Mouse (Mus musculus): Measurements from ENCODE around the gene Arid3b. TPM values are rescaled to one million over a fixed set of nuclear protein-coding genes. Genes with fewer than 3 reads are reported as not detected.
A peak's percentile ranks its signal among the peaks of the same experiment; 100 is the strongest.

Arid3b gene
- total and polyA plus RNA-seq, 3 experiments: 3.4 to 8.8 (median 5.5) TPM

DNA sequence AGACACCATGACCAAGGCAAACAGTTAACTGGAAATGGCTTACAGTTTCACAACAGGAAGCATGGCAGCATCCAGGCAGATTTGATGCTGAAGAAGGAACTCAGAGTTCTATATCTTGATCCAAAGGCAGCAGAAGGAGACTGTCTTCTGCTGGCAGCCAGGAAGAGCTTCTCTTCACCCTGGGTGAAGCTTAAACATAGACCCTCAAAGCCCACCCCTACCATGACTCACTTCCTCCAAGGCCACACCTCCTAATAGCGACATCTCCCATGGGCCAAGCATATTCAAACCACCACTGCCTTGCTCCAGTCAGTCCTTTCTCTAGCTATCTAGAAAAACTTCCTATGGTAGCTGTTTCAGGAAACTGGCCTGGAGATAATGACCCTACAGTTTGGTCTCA, 89.5 kb downstream of the Arid3b start:
- DNase-seq: no peak

DNA sequence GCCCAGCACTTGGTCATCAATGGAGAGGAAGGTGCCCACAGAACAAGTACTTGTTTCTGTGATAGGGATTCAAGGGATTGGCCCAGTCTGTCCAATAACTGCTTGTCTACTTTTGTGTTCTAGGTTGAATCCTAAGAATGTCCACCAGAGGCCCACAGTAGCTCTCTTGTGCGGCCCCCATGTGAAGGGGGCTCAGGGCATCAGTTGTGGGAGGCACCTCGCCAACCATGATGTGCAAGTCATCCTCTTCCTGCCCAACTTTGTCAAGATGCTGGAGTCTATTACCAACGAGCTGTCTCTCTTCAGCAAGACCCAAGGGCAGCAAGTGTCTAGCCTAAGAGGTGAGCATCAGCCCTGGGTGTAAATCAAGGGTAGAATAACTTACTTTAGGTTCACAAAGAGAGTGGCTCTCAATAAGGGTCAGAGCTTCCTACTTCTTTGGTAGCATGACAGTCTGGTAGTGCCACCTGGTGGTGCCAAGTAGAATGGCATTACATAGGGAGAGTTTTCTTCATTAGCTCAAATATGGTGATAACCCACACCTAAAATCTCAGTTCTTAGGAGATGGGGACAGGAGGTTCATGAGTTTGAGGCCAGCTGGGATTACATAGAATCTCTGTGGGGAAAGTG, 92.0 kb downstream of the Arid3b start:
- DNase-seq: peak; percentile 48

Other genes starting within 250 kb of the Arid3b start
- gene Ulk3, start 247.3 kb downstream of the Arid3b start, total RNA-seq (2021): 10 to 100 TPM; 11.0 to 14.7 TPM
- gene Ulk3, start 247.3 kb downstream of the Arid3b start, polyA plus RNA-seq (2012; rRNA removed): 20.7 and 23.0 TPM in 2 replicates
- gene Cplx3, start 230.5 kb downstream of the Arid3b start, total RNA-seq (2021): not detected
- not detected in 2 replicates for gene Cplx3, start 230.5 kb downstream of the Arid3b start, polyA plus RNA-seq (2012; rRNA removed)
- gene Lman1l, start 216.0 kb downstream of the Arid3b start, total RNA-seq (2021): not detected
- gene Lman1l, start 216.0 kb downstream of the Arid3b start, polyA plus RNA-seq (2012; rRNA removed): not detected in 2 replicates
- 10 to 100 TPM; 61.1 to 95.5 TPM for gene Csk, start 183.2 kb downstream of the Arid3b start, total RNA-seq (2021)
- 75.0 and 80.2 TPM in 2 replicates for gene Csk, start 183.2 kb downstream of the Arid3b start, polyA plus RNA-seq (2012; rRNA removed)
- 1 to 10 TPM in 1 of 2 experiments, not detected in 1; 1.6 TPM for gene Cyp1a2, start 153.1 kb downstream of the Arid3b start, total RNA-seq (2021)
- gene Cyp1a2, start 153.1 kb downstream of the Arid3b start, polyA plus RNA-seq (2012; rRNA removed): 0.24 TPM in 1 of 2 replicates, not detected in the other
- gene Cyp1a1, start 148.9 kb downstream of the Arid3b start, total RNA-seq (2021): under 1 TPM; 0.28 to 0.61 TPM
- 0.07 and 0.18 TPM in 2 replicates for gene Cyp1a1, start 148.9 kb downstream of the Arid3b start, polyA plus RNA-seq (2012; rRNA removed)
- gene Edc3, start 128.3 kb downstream of the Arid3b start, total RNA-seq (2021): 1 to 10 TPM; 7.6 to 7.8 TPM
- gene Edc3, start 128.3 kb downstream of the Arid3b start, polyA plus RNA-seq (2012; rRNA removed): 5.3 and 5.5 TPM in 2 replicates
- gene Clk3, start 70.9 kb downstream of the Arid3b start, total RNA-seq (2021): 10 to 100 TPM; 52.2 to 87.8 TPM
- gene Clk3, start 70.9 kb downstream of the Arid3b start, polyA plus RNA-seq (2012; rRNA removed): 45.7 and 60.6 TPM in 2 replicates
- gene Ubl7, start 74.2 kb upstream of the Arid3b start, total RNA-seq (2021): 10 to 100 TPM; 73.9 to 81.5 TPM
- gene Ubl7, start 74.2 kb upstream of the Arid3b start, polyA plus RNA-seq (2012; rRNA removed): 273 and 305 TPM in 2 replicates
- 10 to 100 TPM in 1 of 2 experiments, 1 to 10 TPM in 1; 8.2 to 17.0 TPM for gene Sema7a, start 103.3 kb upstream of the Arid3b start, total RNA-seq (2021)
- 54.9 and 59.4 TPM in 2 replicates for gene Sema7a, start 103.3 kb upstream of the Arid3b start, polyA plus RNA-seq (2012; rRNA removed)
- gene Cyp11a1, start 169.6 kb upstream of the Arid3b start, total RNA-seq (2021): 1,000 to 10,000 TPM; 6,621 to 7,422 TPM
- 1,463 and 1,873 TPM in 2 replicates for gene Cyp11a1, start 169.6 kb upstream of the Arid3b start, polyA plus RNA-seq (2012; rRNA removed)
- gene Stra6, start 227.0 kb upstream of the Arid3b start, total RNA-seq (2021): 1 to 10 TPM; 1.5 to 1.8 TPM
- gene Stra6, start 227.0 kb upstream of the Arid3b start, polyA plus RNA-seq (2012; rRNA removed): 2.0 and 2.6 TPM in 2 replicates

All from adrenal gland, adult 2 months (tissue).